Mouse (Mus musculus) kidney, adult 8-10 months (tissue): ENCODE results near the gene Gucd1.
"Not testable (repeated sequence)": the region's sequence is repeated elsewhere in the genome, so short reads cannot be mapped to it uniquely, and the experiment has no call there.

Experiments used
- DNase-seq, 2 experiments: peaks; one replicate each; pipeline ENCODE4 v3.0.0; 2022

Gucd1 gene

GRCm38 (mm10) chr10:75353838-75354241, 163.9 kb downstream of the Gucd1 start:
- not testable (repeated sequence) for DNase-seq

GRCm38 (mm10) chr10:75352541-75352940, 165.2 kb downstream of the Gucd1 start:
- DNase-seq: no peak

DNA sequence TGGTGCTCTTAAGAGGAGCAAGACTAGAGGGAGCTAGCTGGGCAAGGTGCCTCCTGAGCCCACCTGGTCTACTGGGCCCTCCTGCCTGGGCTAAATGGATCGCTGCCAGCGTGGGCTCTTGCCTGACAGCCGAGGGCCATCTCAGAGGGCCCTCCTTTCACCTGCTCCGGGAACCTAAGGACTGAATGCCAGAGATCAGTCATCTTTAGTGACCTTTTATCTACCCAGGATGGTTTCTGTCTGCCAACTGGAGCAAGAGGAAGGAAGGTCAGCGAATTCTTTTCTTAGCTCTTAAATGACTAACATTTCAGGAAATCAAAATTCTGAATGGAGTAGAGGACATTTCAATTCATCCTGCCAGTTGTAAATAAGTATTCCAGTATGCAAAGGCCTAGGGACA, 167.2 kb downstream of the Gucd1 start:
- DNase-seq: no peak

DNA sequence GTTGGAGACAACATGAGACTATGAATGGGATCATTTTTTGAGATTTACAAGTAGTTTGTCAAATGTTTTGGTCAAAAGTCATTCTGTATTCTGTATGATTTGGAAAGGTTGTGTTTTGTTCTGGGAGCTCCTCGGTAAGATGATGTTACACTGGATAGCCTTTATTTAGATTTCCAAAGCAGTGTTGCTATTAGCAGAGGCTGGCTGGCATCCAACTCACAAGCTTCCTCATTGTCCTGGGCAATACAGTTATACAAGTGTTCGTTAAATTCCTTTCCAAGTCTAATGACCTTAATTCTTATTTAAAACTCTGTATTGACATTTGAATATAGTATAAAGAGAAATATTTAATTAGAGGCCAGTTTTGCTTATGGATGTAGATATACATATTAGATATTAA, 172.5 kb downstream of the Gucd1 start:
- DNase-seq: no peak

DNA sequence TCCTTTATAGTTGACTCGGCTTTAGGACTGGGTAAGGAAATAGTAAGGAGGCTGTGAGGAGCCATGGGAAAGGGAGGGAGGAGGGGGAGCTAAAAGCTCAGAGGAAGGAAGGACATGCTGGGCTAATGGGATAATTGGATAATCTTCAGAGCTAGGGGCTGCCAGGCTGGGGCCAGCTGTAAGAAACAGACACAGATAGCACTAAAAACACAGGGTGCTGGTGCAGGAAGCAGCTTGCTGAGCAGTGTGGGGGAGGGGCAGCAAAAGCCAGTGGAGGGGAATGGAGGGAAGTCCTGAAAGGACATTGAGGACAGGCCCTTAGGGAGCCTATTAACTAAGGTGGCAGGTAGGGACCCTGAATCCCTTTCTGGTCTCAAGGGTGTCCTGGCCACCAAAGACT, 173.2 kb downstream of the Gucd1 start:
- DNase-seq: not testable (repeated sequence)

- no peak for DNase-seq
Observed at GRCm38 (mm10) chr10:75341936-75342335, 175.8 kb downstream of the Gucd1 start.

DNA sequence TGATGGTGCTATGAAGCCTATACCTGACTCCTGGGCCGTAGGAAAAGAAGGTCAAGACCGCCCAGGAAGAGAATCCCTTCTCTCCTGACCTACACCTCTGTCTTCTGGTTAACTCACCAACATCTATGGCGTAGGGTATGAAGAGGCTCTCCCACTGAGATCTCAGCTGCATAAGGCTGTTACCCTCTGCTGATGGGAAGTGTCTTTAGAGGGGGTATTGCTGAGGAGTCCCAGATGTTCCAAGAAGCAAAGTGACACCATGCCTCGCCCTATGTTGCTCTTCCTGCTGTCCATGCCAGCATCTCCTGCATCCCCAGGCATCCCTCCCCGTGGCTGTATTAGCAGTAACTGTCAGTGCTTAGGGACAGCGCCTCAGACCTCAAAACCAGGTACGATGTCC, 178.4 kb downstream of the Gucd1 start:
- no peak for DNase-seq

GRCm38 (mm10) chr10:75338852-75339251, 178.9 kb downstream of the Gucd1 start:
- no peak for DNase-seq

DNA sequence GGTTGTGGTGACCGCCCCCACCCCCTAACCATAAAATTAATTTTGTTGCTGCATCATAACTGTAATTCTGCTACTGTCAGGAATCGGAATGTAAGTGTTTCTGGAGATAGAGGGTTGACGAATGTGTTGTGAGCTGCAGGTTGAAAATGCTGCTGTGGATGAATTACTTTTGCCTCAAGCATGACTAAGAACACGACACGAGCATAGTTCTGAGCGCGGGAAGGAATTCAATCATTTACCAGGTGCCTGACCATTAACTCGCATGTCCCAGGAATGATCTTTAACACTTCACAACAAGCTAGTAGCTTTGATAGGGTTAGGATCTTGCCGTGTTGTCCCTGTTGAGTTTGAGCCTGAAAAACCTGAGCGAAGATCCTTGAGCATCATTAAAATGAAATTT, 180.5 kb downstream of the Gucd1 start:
- peak; percentile 59 to 64 for DNase-seq

DNA sequence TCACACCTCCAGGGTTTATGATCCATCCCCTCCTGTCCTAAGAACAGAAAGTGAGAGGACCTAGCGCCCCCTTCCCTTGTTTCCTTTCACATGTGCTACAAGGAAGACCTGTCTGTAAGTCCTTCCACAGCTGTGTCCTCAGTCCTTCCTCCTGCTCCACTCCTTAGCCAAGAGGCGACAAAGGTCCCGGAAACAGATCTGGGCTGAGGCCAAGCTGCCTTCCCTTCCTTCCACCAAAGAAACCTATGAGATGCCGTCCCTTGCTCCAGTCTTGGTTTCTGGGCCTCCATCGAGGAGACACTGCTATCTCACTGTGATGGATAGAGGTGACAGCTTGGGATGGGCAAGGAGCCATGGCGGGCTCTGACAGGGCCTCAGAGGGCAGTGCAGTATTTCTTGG, 182.7 kb downstream of the Gucd1 start:
- peak in 1 of 2 experiments; percentile 32 for DNase-seq

GRCm38 (mm10) chr10:75334175-75334574, 183.6 kb downstream of the Gucd1 start:
- DNase-seq: no peak

DNA sequence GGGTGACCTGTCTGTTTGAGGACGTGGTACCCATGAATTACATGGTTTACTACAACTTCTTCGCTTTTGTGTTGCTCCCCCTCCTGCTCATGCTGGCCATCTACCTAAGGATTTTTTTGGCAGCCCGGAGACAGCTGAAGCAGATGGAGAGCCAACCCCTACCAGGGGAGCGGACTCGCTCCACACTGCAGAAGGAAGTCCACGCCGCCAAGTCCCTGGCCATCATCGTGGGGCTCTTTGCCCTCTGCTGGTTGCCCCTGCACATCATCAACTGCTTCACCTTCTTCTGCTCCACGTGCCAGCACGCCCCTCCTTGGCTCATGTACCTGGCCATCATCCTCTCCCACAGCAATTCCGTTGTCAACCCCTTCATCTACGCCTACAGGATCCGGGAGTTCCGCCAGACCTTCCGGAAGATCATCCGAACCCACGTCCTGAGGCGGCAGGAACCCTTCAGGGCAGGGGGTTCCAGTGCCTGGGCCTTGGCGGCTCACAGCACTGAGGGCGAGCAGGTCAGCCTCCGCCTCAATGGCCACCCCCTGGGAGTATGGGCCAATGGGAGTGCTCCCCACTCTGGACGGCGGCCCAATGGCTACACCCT, 184.5 kb downstream of the Gucd1 start:
- no peak for DNase-seq

DNA sequence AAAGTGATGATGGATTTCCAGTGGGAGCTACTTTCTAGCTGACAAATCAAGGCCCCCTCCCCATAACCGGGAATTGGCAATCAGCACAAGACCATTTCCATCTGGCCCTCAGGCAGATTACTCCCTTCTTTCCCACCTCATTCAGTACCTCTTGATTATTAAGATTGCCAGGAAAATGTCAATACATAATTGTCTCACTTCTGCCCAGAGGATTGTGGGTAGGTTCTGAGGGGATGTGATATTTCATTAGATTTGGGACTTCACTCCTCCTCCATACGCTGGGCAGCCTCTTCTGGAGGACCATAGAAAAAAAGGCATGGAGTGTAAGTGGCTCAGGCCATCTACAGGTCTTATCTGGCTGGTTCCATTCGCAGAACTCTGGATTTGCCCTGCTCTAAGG, 185.5 kb downstream of the Gucd1 start:
- no peak for DNase-seq

GRCm38 (mm10) chr10:75328201-75328704, 189.5 kb downstream of the Gucd1 start:
- DNase-seq: no peak

DNA sequence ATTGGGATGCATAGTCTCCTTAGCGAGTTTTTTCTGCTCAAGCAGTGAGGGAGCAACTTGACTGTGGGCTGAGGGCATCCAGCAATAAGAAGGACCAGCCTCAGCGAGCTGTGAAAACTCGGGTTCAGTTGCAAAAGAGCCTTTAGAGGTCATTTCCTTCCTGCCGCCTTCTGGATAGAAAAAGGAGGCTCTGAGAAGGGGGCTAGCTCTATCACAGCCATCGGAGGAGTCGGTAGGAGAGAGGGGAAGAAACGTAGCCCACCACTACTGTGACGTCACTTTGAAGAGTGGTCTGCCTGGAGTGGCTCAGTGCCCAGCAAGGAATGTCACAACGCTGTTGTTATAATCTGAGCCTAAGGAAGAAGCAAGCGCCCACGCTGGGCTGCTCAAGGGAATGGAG, 190.7 kb downstream of the Gucd1 start:
- DNase-seq: no peak

DNA sequence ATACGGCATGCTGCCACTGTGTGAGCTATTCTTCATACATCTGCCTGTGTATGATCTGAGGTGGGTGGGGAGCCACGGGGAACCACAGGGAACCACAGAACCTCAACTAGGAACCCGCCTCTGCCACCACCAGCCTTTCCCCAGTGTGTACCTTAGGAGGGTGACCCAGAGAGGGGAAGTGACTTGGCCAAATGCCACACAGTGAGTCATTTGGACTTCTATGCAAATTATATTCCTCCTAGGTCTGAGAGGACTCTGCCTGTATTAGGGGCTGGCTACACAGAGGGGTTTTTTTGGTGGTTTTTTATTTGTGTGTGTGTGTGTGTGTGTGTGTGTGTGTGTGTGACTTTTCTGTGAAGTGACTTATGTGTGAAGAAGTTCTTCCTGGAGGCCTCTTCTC, 191.2 kb downstream of the Gucd1 start:
- DNase-seq: peak; percentile 47 to 55

- DNase-seq: no peak
Observed at GRCm38 (mm10) chr10:75325821-75326220, 192.0 kb downstream of the Gucd1 start.

DNA sequence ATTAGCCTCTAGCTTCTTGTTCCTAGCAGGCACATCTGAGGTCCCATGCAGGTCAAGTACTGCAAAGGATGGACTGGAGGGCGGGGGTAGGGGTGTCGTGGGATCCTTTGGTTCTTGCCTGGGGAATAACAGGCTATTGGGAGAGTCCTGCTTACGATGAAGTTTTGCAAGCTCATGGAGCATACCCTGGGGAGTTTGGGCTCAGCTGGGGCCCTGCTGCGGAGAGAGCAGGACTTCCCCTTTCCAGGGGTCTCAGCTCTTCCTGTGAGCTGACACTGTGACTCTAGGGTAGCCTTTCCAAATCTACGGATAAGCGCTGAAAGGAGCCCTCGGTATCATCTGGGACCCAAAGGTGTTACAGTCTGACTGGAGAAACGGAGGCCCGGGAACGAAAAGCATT, 193.4 kb downstream of the Gucd1 start:
- DNase-seq: no peak

- DNase-seq: no peak
Observed at GRCm38 (mm10) chr10:75323986-75324385, 193.8 kb downstream of the Gucd1 start.

DNA sequence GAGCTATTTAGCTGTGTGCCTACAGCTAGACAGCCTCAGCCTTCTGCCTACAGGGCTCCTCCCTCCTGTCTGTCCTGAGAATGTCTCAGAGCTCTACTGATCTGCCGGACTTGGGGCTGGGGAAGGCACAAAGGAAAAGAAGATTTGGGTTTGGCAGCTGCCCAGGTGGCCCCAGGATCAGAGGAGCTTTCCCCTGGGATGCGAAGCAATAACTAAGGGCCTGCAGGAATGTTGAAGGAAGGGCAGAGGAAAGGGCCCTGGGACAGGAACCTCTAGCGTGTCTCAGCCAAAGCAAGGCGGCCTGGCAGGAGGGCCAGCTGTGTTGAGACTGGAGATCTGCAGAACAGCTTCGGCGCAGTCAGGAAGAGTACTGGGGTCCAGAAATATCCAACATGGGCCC, 194.8 kb downstream of the Gucd1 start:
- peak in 1 of 2 experiments; percentile 17 for DNase-seq

GRCm38 (mm10) chr10:75320321-75320720, 197.5 kb downstream of the Gucd1 start:
- DNase-seq: no peak

- DNase-seq: no peak
Observed at GRCm38 (mm10) chr10:75318206-75318605, 199.6 kb downstream of the Gucd1 start.

GRCm38 (mm10) chr10:75316908-75317761, 200.6 kb downstream of the Gucd1 start:
- peak in 1 of 2 experiments; percentile 50 for DNase-seq

DNA sequence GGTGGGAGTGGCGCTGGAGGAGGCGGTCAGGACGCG, 201.1 kb downstream of the Gucd1 start, which contains the start of gene Adora2a:
TSS of gene Adora2a (plus strand) at position 6 of the 36 bp plus-strand sequence.
- no peak for DNase-seq

DNA sequence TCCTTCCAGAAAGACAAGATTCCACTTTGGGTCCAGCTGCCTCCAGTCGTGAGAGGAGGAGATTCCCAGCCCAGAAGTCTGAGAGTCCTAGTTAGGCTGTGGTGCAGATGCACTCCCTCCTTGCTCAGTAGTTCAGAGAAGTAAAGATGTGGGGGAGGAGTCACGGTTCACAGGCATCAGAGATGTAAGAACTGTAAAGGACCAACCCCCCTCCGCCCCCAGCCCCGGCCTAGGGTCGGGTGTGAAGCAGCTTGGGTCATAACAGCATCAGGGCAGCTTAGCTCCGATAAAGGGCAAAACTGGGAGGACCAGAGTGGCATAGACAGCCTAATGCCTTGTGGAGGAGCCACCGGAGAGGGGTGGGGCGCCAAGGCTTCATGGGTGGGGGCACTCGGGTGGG, 201.3 kb downstream of the Gucd1 start:
- DNase-seq: no peak
